Mouse (Mus musculus) liver, embryonic 14.5 days (tissue): ENCODE measurements around the gene Atp6v1a. TPM values are rescaled to one million over a fixed set of nuclear protein-coding genes. Genes with fewer than 3 reads are reported as not detected.
A peak's percentile ranks its signal among the peaks of the same experiment; 100 is the strongest.

Experiments
- ATAC-seq: fragments of 200-750 bp; cut with Nextera tagmentation; 2 replicates; pipeline ENCODE4 v1.8.0; 2017; ENCODE audit warnings: moderate number of reproducible peaks, mild to moderate bottlenecking, moderate library complexity; ENCODE audit not compliant: insufficient read depth
- DNase-seq, 3 experiments: peaks; one replicate each; pipeline ENCODE4 v3.0.0-alpha.2; 2012 to 2013; ENCODE audit warnings: low read depth in 3 of 3, low spot score in 3 of 3
- H3K27ac ChIP-seq: fragments of 300-500 bp; sonication (generic); 2 replicates; pipeline ENCODE4 v1.5.1; 2014; ENCODE audit warnings: moderate library complexity, mild to moderate bottlenecking, control low read depth, inconsistent platforms
- H3K27me3 ChIP-seq: fragments of 300-500 bp; sonication (generic); 2 replicates; pipeline ENCODE4 v1.6.1; 2014; ENCODE audit warnings: mild to moderate bottlenecking, low read length, moderate library complexity; ENCODE audit not compliant: control insufficient read depth, insufficient read depth
- H3K36me3 ChIP-seq: fragments of 300-500 bp; sonication (generic); replicated peaks from 2 replicates; pipeline ENCODE4 v1.6.1; 2014; ENCODE audit warnings: low read depth; ENCODE audit not compliant: control insufficient read depth, insufficient read depth
- H3K4me1 ChIP-seq, 2 experiments: fragments of 200-500 bp in 1 of 2; fragments of 300-500 bp in 1 of 2; sonication (generic) in 1 of 2; replicated peaks; 2 replicates each; pipeline ENCODE4 v1.6.1; 2012 to 2014; ENCODE audit warnings: antibody characterized with exemption in 1 of 2, inconsistent platforms in 1 of 2, low read length in 1 of 2; ENCODE audit not compliant: control insufficient read depth in 2 of 2, insufficient read depth in 2 of 2
- H3K4me2 ChIP-seq: fragments of 300-500 bp; sonication (generic); 2 replicates; pipeline ENCODE4 v1.6.1; 2014; ENCODE audit warnings: low read depth, mild to moderate bottlenecking, control low read depth, moderate library complexity
- H3K4me3 ChIP-seq, 2 experiments: fragments of 200-500 bp in 1 of 2; fragments of 300-500 bp in 1 of 2; sonication (generic) in 1 of 2; 2 replicates each; pipeline ENCODE4 v1.5.1; 2012 to 2014; ENCODE audit warnings: low read depth in 2 of 2, low read length in 2 of 2, mild to moderate bottlenecking in 2 of 2, control low read depth in 1 of 2, inconsistent platforms in 1 of 2, moderate library complexity in 1 of 2; ENCODE audit not compliant: insufficient read depth in 1 of 2
- H3K9ac ChIP-seq: fragments of 300-500 bp; sonication (generic); replicated peaks from 2 replicates; pipeline ENCODE4 v1.6.1; 2014; ENCODE audit warnings: mild to moderate bottlenecking, control low read depth, moderate library complexity
- H3K9me3 ChIP-seq: fragments of 300-500 bp; sonication (generic); 2 replicates; pipeline ENCODE4 v1.6.1; 2016; ENCODE audit warnings: low read length, mixed read lengths; ENCODE audit not compliant: control insufficient read depth
- CTCF ChIP-seq: IDR thresholded peaks from 2 replicates; pipeline ENCODE4 v1.5.1; 2016; ENCODE audit warnings: antibody characterized with exemption, low read depth, control low read depth
- EP300 ChIP-seq: IDR thresholded peaks from 2 replicates; pipeline ENCODE4 v1.6.1; 2016; ENCODE audit warnings: antibody characterized with exemption, low read depth
- WGBS: fragments of 180-500 bp; shearing (Covaris S2); extraction: QIAGEN DNeasy Blood & Tissue Kit; methylation state at CpG from one replicate; pipeline ENCODE4 v1.1.7; 2014; ENCODE audit not compliant: insufficient replicate concordance; 5-methylcytosine and 5-hydroxymethylcytosine counted together
- polyA plus RNA-seq, 2 experiments: library from polyadenylated mRNA; depleted of rRNA in 1 of 2; stranded (reverse) in 1 of 2; unstranded in 1 of 2; fragments of >200 nt; fragmentation: Nextera tagmentation in 1 of 2; extraction: Ambion mirVana in 1 of 2; gene quantifications; 2 replicates each; pipeline versions ENCODE4 v1.2.1 to v1.2.3; 2012 to 2014

Gene Atp6v1a
- polyA plus RNA-seq, 2 experiments = 11.9 to 28.8 TPM

- no peaks in the 10 kb centered on the region for H3K27me3 ChIP-seq
- DNase-seq (peak; percentile 85 to 92 (median 89)), ATAC-seq (peak; percentile 81)
- peaks cover 8 to 10% of the 10 kb centered on the region in 2 experiments for H3K4me1 ChIP-seq
- no peaks in the 10 kb centered on the region for H3K36me3 ChIP-seq
- peak overlapping the region; percentile 79 to 93 for H3K4me3 ChIP-seq
- peak overlapping the region; percentile 90 for H3K9ac ChIP-seq
- H3K4me2 ChIP-seq = peak overlapping the region; percentile 100
- H3K27ac ChIP-seq = peak overlapping the region; percentile 97
- WGBS = under 1% methylated on average over 25 of the region's 25 CpGs
- TF ChIP-seq EP300 = no peak
- no peak for TF ChIP-seq CTCF
- H3K9me3 ChIP-seq = no peaks in the 10 kb centered on the region
These were observed 448 bp downstream of the Atp6v1a start for GRCm38 (mm10) chr16:44138979-44139535.

- no peaks in the 10 kb centered on the region for H3K9me3 ChIP-seq
- H3K27me3 ChIP-seq = no peaks in the 10 kb centered on the region
- peaks cover 8 to 10% of the 10 kb centered on the region in 2 experiments for H3K4me1 ChIP-seq
- TF ChIP-seq EP300 (no peak), CTCF (no peak)
- peak overlapping the region; percentile 90 for H3K9ac ChIP-seq
- DNase-seq (peak in 1 of 3 experiments; percentile 22), ATAC-seq (peak; percentile 0; the same call in 1 of the 2 replicates)
- H3K36me3 ChIP-seq = no peaks in the 10 kb centered on the region
- peak overlapping the region; percentile 60 for H3K27ac ChIP-seq
- under 1% methylated on average over 24 of the region's 24 CpGs for WGBS
- peak overlapping the region; percentile 100 for H3K4me2 ChIP-seq
- peak overlapping the region; percentile 79 to 93 for H3K4me3 ChIP-seq
These were observed 1.0 kb downstream of the Atp6v1a start for GRCm38 (mm10) chr16:44138377-44138978.

- 71% methylated on average over 6 of the region's 6 CpGs for WGBS
- no peaks in the 10 kb centered on the region for H3K9me3 ChIP-seq
- no peak for DNase-seq
- no peak overlapping the region for H3K27ac ChIP-seq
- no peak for ATAC-seq
- no peak for TF ChIP-seq EP300
- no peak for TF ChIP-seq CTCF
- H3K4me1 ChIP-seq = peaks cover 2 to 5% of the 10 kb centered on the region in 2 experiments
- no peaks in the 10 kb centered on the region for H3K36me3 ChIP-seq
- H3K4me3 ChIP-seq = 0 out of 4 replicates have a peak overlapping the region, but pooled peaks of 1 of the 2 experiments have one; percentile 9
- H3K4me2 ChIP-seq = no peak overlapping the region
- H3K9ac ChIP-seq = no peak overlapping the region
- H3K27me3 ChIP-seq = no peaks in the 10 kb centered on the region
These were observed 2.9 kb downstream of the Atp6v1a start for GRCm38 (mm10) chr16:44136511-44137021.

GRCm38 (mm10) chr16:44133187-44133586 lies 6.3 kb downstream of the Atp6v1a start:
- H3K4me2 ChIP-seq = no peak overlapping the region
- no peaks in the 10 kb centered on the region for H3K27me3 ChIP-seq
- TF ChIP-seq EP300 = no peak
- TF ChIP-seq CTCF = no peak
- peaks cover 0 to 3% of the 10 kb centered on the region in 2 experiments; a peak in 1 of 4 replicates for H3K4me1 ChIP-seq
- no peak overlapping the region for H3K4me3 ChIP-seq
- no peak for DNase-seq
- WGBS = 76% methylated on average over 3 of the region's 3 CpGs
- no peaks in the 10 kb centered on the region for H3K9me3 ChIP-seq
- no peaks in the 10 kb centered on the region for H3K36me3 ChIP-seq
- no peak overlapping the region for H3K9ac ChIP-seq
- no peak for ATAC-seq
- H3K27ac ChIP-seq = no peak overlapping the region

GRCm38 (mm10) chr16:44132300-44132699 lies 7.2 kb downstream of the Atp6v1a start:
- Histone ChIP-seq H3K36me3 (no peaks in the 10 kb centered on the region), H3K4me1 (no peaks in the 10 kb centered on the region), H3K4me2 (no peak overlapping the region), H3K9me3 (no peaks in the 10 kb centered on the region), H3K9ac (no peak overlapping the region), H3K27me3 (no peaks in the 10 kb centered on the region), H3K27ac (no peak overlapping the region), H3K4me3 (no peak overlapping the region)
- DNase-seq = no peak
- ATAC-seq = no peak
- TF ChIP-seq CTCF (no peak), EP300 (no peak)
- WGBS = 58% methylated on average over 4 of the region's 4 CpGs
